Mouse (Mus musculus): ENCODE results near the gene Coro1c. TPM values are rescaled to one million over a fixed set of nuclear protein-coding genes. Genes with fewer than 3 reads are reported as not detected.

The Coro1c gene
- polyA plus RNA-seq, 1 experiment from 2014 or later, result 230 TPM

GRCm38 (mm10) chr5:113947280-113947679 is 38.7 kb upstream of the Coro1c start:
- Histone ChIP-seq H3K4me2 (ENCODE audit: low read length) (no peak overlapping the region), H3K36me3 (ENCODE audit: control insufficient read depth, insufficient read depth) (peaks cover 29% of the 10 kb centered on the region), H3K9ac (replicated peaks; ENCODE audit: low read depth, low read length) (no peak overlapping the region), H3K4me1 (replicated peaks; ENCODE audit: control insufficient read depth, insufficient read depth, low read length) (peaks cover 19% of the 10 kb centered on the region), H3K9me3 (ENCODE audit: control insufficient read depth, low read length) (no peaks in the 10 kb centered on the region), H3K27me3 (replicated peaks; ENCODE audit: control insufficient read depth, insufficient read depth, low read length) (no peaks in the 10 kb centered on the region), H3K27ac (ENCODE audit: low read length) (no peak overlapping the region), H3K4me3 (replicated peaks; ENCODE audit: low read length) (no peak overlapping the region)
- 83% methylated on average over 2 of the region's 2 CpGs for WGBS
- ATAC-seq, result no peak

- Histone ChIP-seq H3K36me3 (ENCODE audit: control insufficient read depth, insufficient read depth) (peaks cover 40% of the 10 kb centered on the region), H3K27ac (ENCODE audit: low read length) (no peak overlapping the region), H3K9me3 (ENCODE audit: control insufficient read depth, low read length) (no peaks in the 10 kb centered on the region), H3K4me1 (replicated peaks; ENCODE audit: control insufficient read depth, insufficient read depth, low read length) (peaks cover 6% of the 10 kb centered on the region), H3K9ac (replicated peaks; ENCODE audit: low read depth, low read length) (no peak overlapping the region), H3K4me2 (ENCODE audit: low read length) (no peak overlapping the region), H3K27me3 (replicated peaks; ENCODE audit: control insufficient read depth, insufficient read depth, low read length) (no peaks in the 10 kb centered on the region), H3K4me3 (replicated peaks; ENCODE audit: low read length) (no peak overlapping the region)
- WGBS, result 94% methylated on average over 6 of the region's 6 CpGs
- ATAC-seq, result no peak
Measured at GRCm38 (mm10) chr5:113945126-113945525, 36.6 kb upstream of the Coro1c start.

GRCm38 (mm10) chr5:113943328-113943727 is 34.8 kb upstream of the Coro1c start:
- Histone ChIP-seq H3K9ac (replicated peaks; ENCODE audit: low read depth, low read length) (no peak overlapping the region), H3K4me2 (ENCODE audit: low read length) (no peak overlapping the region), H3K36me3 (ENCODE audit: control insufficient read depth, insufficient read depth) (peaks cover 38% of the 10 kb centered on the region), H3K9me3 (ENCODE audit: control insufficient read depth, low read length) (no peaks in the 10 kb centered on the region), H3K27me3 (replicated peaks; ENCODE audit: control insufficient read depth, insufficient read depth, low read length) (no peaks in the 10 kb centered on the region), H3K4me1 (replicated peaks; ENCODE audit: control insufficient read depth, insufficient read depth, low read length) (peaks cover 4% of the 10 kb centered on the region; the same call in 1 of the 2 replicates), H3K27ac (ENCODE audit: low read length) (no peak overlapping the region), H3K4me3 (replicated peaks; ENCODE audit: low read length) (no peak overlapping the region)
- WGBS, result 68% methylated on average over 12 of the region's 12 CpGs
- ATAC-seq, result no peak

GRCm38 (mm10) chr5:113942580-113942979 is 34.0 kb upstream of the Coro1c start:
- 90% methylated on average over 12 of the region's 12 CpGs for WGBS
- ATAC-seq, result no peak

GRCm38 (mm10) chr5:113939263-113939900 is 30.8 kb upstream of the Coro1c start:
- no peaks in the 10 kb centered on the region for H3K9me3 ChIP-seq (ENCODE audit: control insufficient read depth, low read length)
- peaks cover 14% of the 10 kb centered on the region for H3K4me1 ChIP-seq (replicated peaks; ENCODE audit: control insufficient read depth, insufficient read depth, low read length)
- H3K27me3 ChIP-seq (replicated peaks; ENCODE audit: control insufficient read depth, insufficient read depth, low read length), result no peaks in the 10 kb centered on the region
- peaks cover 20% of the 10 kb centered on the region for H3K36me3 ChIP-seq (ENCODE audit: control insufficient read depth, insufficient read depth)
- no peak for ATAC-seq
- 43% methylated on average over 12 of the region's 12 CpGs for WGBS
- no peak overlapping the region for H3K27ac ChIP-seq (ENCODE audit: low read length)
- H3K4me2 ChIP-seq (ENCODE audit: low read length), result no peak overlapping the region
- no peak overlapping the region for H3K4me3 ChIP-seq (replicated peaks; ENCODE audit: low read length)
- no peak overlapping the region for H3K9ac ChIP-seq (replicated peaks; ENCODE audit: low read depth, low read length)

More at GRCm38 (mm10) chr5:113942580-113942979, 34.0 kb upstream of the Coro1c start:
- no peak overlapping the region for H3K4me2 ChIP-seq (ENCODE audit: low read length)
- no peak overlapping the region for H3K27ac ChIP-seq (ENCODE audit: low read length)
- peaks cover 10% of the 10 kb centered on the region for H3K4me1 ChIP-seq (replicated peaks; ENCODE audit: control insufficient read depth, insufficient read depth, low read length)
- H3K36me3 ChIP-seq (ENCODE audit: control insufficient read depth, insufficient read depth), result peaks cover 38% of the 10 kb centered on the region
- H3K27me3 ChIP-seq (replicated peaks; ENCODE audit: control insufficient read depth, insufficient read depth, low read length), result no peaks in the 10 kb centered on the region
- no peaks in the 10 kb centered on the region for H3K9me3 ChIP-seq (ENCODE audit: control insufficient read depth, low read length)
- no peak overlapping the region for H3K4me3 ChIP-seq (replicated peaks; ENCODE audit: low read length)
- H3K9ac ChIP-seq (replicated peaks; ENCODE audit: low read depth, low read length), result no peak overlapping the region

GRCm38 (mm10) chr5:113937650-113938049 is 29.1 kb upstream of the Coro1c start:
- 44% methylated on average over 7 of the region's 7 CpGs for WGBS
- ATAC-seq, result peak; percentile 82
- no peak overlapping the region for H3K4me3 ChIP-seq (replicated peaks; ENCODE audit: low read length)
- peak overlapping the region; percentile 54 for H3K27ac ChIP-seq (ENCODE audit: low read length)
- H3K27me3 ChIP-seq (replicated peaks; ENCODE audit: control insufficient read depth, insufficient read depth, low read length), result no peaks in the 10 kb centered on the region
- H3K36me3 ChIP-seq (ENCODE audit: control insufficient read depth, insufficient read depth), result peaks cover 14% of the 10 kb centered on the region
- peaks cover 11% of the 10 kb centered on the region for H3K4me1 ChIP-seq (replicated peaks; ENCODE audit: control insufficient read depth, insufficient read depth, low read length)
- H3K4me2 ChIP-seq (ENCODE audit: low read length), result no peak overlapping the region
- H3K9ac ChIP-seq (replicated peaks; ENCODE audit: low read depth, low read length), result no peak overlapping the region
- no peaks in the 10 kb centered on the region for H3K9me3 ChIP-seq (ENCODE audit: control insufficient read depth, low read length)

- Histone ChIP-seq H3K9me3 (ENCODE audit: control insufficient read depth, low read length) (no peaks in the 10 kb centered on the region), H3K27me3 (replicated peaks; ENCODE audit: control insufficient read depth, insufficient read depth, low read length) (no peaks in the 10 kb centered on the region), H3K4me3 (replicated peaks; ENCODE audit: low read length) (no peak overlapping the region), H3K27ac (ENCODE audit: low read length) (no peak overlapping the region), H3K36me3 (ENCODE audit: control insufficient read depth, insufficient read depth) (no peaks in the 10 kb centered on the region), H3K4me1 (replicated peaks; ENCODE audit: control insufficient read depth, insufficient read depth, low read length) (peaks cover 16% of the 10 kb centered on the region), H3K4me2 (ENCODE audit: low read length) (no peak overlapping the region), H3K9ac (replicated peaks; ENCODE audit: low read depth, low read length) (no peak overlapping the region)
- 84% methylated on average over 6 of the region's 6 CpGs for WGBS
- no peak for ATAC-seq
Measured at GRCm38 (mm10) chr5:113933889-113934288, 25.3 kb upstream of the Coro1c start.

GRCm38 (mm10) chr5:113933480-113933879 is 24.9 kb upstream of the Coro1c start:
- no peak overlapping the region for H3K9ac ChIP-seq (replicated peaks; ENCODE audit: low read depth, low read length)
- H3K4me2 ChIP-seq (ENCODE audit: low read length), result no peak overlapping the region
- H3K36me3 ChIP-seq (ENCODE audit: control insufficient read depth, insufficient read depth), result no peaks in the 10 kb centered on the region
- ATAC-seq, result no peak
- no peaks in the 10 kb centered on the region for H3K27me3 ChIP-seq (replicated peaks; ENCODE audit: control insufficient read depth, insufficient read depth, low read length)
- no peak overlapping the region for H3K4me3 ChIP-seq (replicated peaks; ENCODE audit: low read length)
- no peaks in the 10 kb centered on the region for H3K9me3 ChIP-seq (ENCODE audit: control insufficient read depth, low read length)
- no peak overlapping the region for H3K27ac ChIP-seq (ENCODE audit: low read length)
- H3K4me1 ChIP-seq (replicated peaks; ENCODE audit: control insufficient read depth, insufficient read depth, low read length), result peaks cover 16% of the 10 kb centered on the region
- WGBS, result 86% methylated on average over 4 of the region's 4 CpGs

- WGBS, result 75% methylated on average over 3 of the region's 3 CpGs
- Histone ChIP-seq H3K9ac (replicated peaks; ENCODE audit: low read depth, low read length) (no peak overlapping the region), H3K4me1 (replicated peaks; ENCODE audit: control insufficient read depth, insufficient read depth, low read length) (peaks cover 6% of the 10 kb centered on the region), H3K4me3 (replicated peaks; ENCODE audit: low read length) (no peak overlapping the region), H3K27me3 (replicated peaks; ENCODE audit: control insufficient read depth, insufficient read depth, low read length) (no peaks in the 10 kb centered on the region), H3K36me3 (ENCODE audit: control insufficient read depth, insufficient read depth) (no peaks in the 10 kb centered on the region), H3K27ac (ENCODE audit: low read length) (no peak overlapping the region), H3K4me2 (ENCODE audit: low read length) (no peak overlapping the region), H3K9me3 (ENCODE audit: control insufficient read depth, low read length) (no peaks in the 10 kb centered on the region)
- ATAC-seq, result no peak
Measured at GRCm38 (mm10) chr5:113932310-113932709, 23.8 kb upstream of the Coro1c start.

Data from forebrain, embryonic 16.5 days (tissue).